Mouse (Mus musculus): ENCODE data around the gene 2410137M14Rik. TPM values are rescaled to one million over a fixed set of nuclear protein-coding genes. Genes with fewer than 3 reads are reported as not detected.

The 2410137M14Rik gene
- total and polyA plus RNA-seq, 3 experiments, result 0.40 TPM; not detected in 2

DNA sequence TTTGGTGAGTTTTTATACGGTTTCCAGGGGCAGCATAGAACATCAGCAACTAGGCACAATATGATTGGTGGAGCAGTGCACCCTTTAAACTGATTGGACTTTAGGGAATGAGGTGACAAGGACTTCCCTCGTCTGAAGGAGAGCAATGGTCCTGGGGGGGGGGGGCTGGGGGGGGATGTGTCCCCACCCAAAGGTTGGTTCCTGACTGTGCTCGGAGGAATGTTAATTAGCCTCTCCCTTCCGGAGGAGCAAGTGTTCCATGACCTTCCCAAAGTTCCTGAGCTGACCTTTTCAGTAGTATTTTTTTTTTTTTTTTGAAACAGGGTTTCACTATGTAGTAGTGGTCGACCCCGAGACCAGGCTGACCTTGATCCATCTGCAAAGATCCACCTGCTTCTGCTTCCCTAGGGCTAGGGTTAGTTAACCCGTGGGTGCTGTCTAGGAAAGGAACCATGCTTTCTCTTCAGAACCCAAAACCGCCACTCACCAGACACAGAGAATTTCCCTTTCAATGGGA lies 7.7 kb downstream of the 2410137M14Rik start:
- H3K4me1 ChIP-seq (ENCODE audit: control insufficient read depth in 1 of 2, insufficient read depth in 2 of 2), result peaks cover 0 to 9% of the 10 kb centered on the region in 2 experiments; a peak in 2 of 4 replicates
- H3K79me2 ChIP-seq (replicated peaks; ENCODE audit: control insufficient read depth, extremely low read depth, insufficient read depth, poor library complexity, severe bottlenecking), result no peaks in the 10 kb centered on the region
- no peak for DNase-seq (ENCODE audit: extremely low read depth)
- dilution Hi-C loops (cut with MboI; ENCODE audit: extremely low pct_ligation_motif_present, extremely low pct_unique_long_range_greater_than_20kb, low sequenced_read_pairs), result no loop called here
- H3K27me3 ChIP-seq (replicated peaks), result no peaks in the 10 kb centered on the region
- in situ Hi-C loops (cut with MboI; ENCODE audit: low pct_ligation_motif_present, low pct_unique_long_range_greater_than_20kb, low sequenced_read_pairs), result no loop called here
- TF ChIP-seq BHLHE40 (IDR thresholded peaks at IDR 0.05; ENCODE audit: low read depth, low read length) (no peak), RAD21 (IDR thresholded peaks at IDR 0.05; ENCODE audit: low read depth, low read length) (no peak), MYC (IDR thresholded peaks at IDR 0.05; ENCODE audit: low read depth, low read length) (no peak), ZKSCAN1 (IDR thresholded peaks at IDR 0.05; ENCODE audit: borderline replicate concordance, low read depth, low read length) (no peak), IRF4 (IDR thresholded peaks at IDR 0.05; ENCODE audit: low read depth, low read length) (no peak), POLR2AphosphoS2 (IDR thresholded peaks at IDR 0.05; ENCODE audit: low read depth, low read length) (no peak), GABPA (IDR thresholded peaks at IDR 0.05; ENCODE audit: insufficient replicate concordance, low read depth, low read length) (no peak), SMC3 (IDR thresholded peaks at IDR 0.05; ENCODE audit: low read depth, low read length) (no peak), JUN (IDR thresholded peaks at IDR 0.05; ENCODE audit: insufficient read depth, low read depth, low read length) (no peak), MAX (IDR thresholded peaks at IDR 0.05; ENCODE audit: low read length) (no peak), SIN3A (IDR thresholded peaks at IDR 0.05; ENCODE audit: low read length) (no peak), TBP (conservative IDR thresholded peaks at IDR 0.05; ENCODE audit: low read depth, low read length) (no peak), MXI1 (IDR thresholded peaks at IDR 0.05; ENCODE audit: low read depth, low read length) (no peak)
- no peak overlapping the region for H3K9ac ChIP-seq (ENCODE audit: insufficient read depth, low read depth)
- no peaks in the 10 kb centered on the region for H3K36me3 ChIP-seq (replicated peaks in 1 of 2; ENCODE audit: control insufficient read depth in 1 of 2, insufficient read depth in 1 of 2, low read length in 1 of 2)
- H3K9me3 ChIP-seq (replicated peaks; ENCODE audit: low read length), result no peaks in the 10 kb centered on the region
- no peak overlapping the region for H3K4me3 ChIP-seq (replicated peaks in 1 of 3; ENCODE audit: low read depth in 2 of 3, low read length in 2 of 3, poor library complexity in 1 of 3)
- H3K4me2 ChIP-seq (ENCODE audit: insufficient read depth, low read depth, poor library complexity, severe bottlenecking), result no peak overlapping the region
- no peak overlapping the region for H3K27ac ChIP-seq (ENCODE audit: insufficient read depth, low read depth)

DNA sequence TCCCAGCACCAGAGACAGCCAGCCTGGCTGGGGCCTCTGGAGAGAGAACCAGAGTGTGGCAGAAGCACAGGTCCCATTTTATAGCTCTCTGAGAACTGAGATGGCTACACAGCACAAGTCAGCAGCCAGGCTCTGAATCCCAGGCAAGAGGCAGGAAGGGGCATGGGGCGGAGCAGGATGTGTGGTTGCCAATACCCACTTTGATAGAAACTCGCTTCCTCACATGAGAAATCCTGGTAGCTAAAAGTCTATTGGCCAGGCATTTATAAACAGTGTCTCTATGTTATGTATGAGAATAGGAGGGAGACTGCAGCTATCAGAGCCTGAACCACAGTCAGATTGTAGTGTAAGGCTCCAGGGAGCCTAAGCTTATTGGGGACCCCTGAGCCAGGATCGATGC lies 8.2 kb downstream of the 2410137M14Rik start:
- H3K27ac ChIP-seq (ENCODE audit: insufficient read depth, low read depth), result no peak overlapping the region
- H3K9ac ChIP-seq (ENCODE audit: insufficient read depth, low read depth), result no peak overlapping the region
- in situ Hi-C loops (cut with MboI; ENCODE audit: low pct_ligation_motif_present, low pct_unique_long_range_greater_than_20kb, low sequenced_read_pairs), result no loop called here
- DNase-seq (ENCODE audit: extremely low read depth), result no peak
- no peak overlapping the region for H3K4me2 ChIP-seq (ENCODE audit: insufficient read depth, low read depth, poor library complexity, severe bottlenecking)
- no peaks in the 10 kb centered on the region for H3K27me3 ChIP-seq (replicated peaks)
- no peak overlapping the region for H3K4me3 ChIP-seq (replicated peaks in 1 of 3; ENCODE audit: low read depth in 2 of 3, low read length in 2 of 3, poor library complexity in 1 of 3)
- no peaks in the 10 kb centered on the region for H3K9me3 ChIP-seq (replicated peaks; ENCODE audit: low read length)
- no peaks in the 10 kb centered on the region for H3K79me2 ChIP-seq (replicated peaks; ENCODE audit: control insufficient read depth, extremely low read depth, insufficient read depth, poor library complexity, severe bottlenecking)
- no peak for TF ChIP-seq JUN (IDR thresholded peaks at IDR 0.05; ENCODE audit: insufficient read depth, low read depth, low read length)
- no peak for TF ChIP-seq ZC3H11A (IDR thresholded peaks at IDR 0.05; ENCODE audit: low read depth, low read length)
- no peak for TF ChIP-seq ZKSCAN1 (IDR thresholded peaks at IDR 0.05; ENCODE audit: borderline replicate concordance, low read depth, low read length)
- TF ChIP-seq MAX (IDR thresholded peaks at IDR 0.05; ENCODE audit: low read length), result no peak
- no peak for TF ChIP-seq ETS1 (conservative IDR thresholded peaks at IDR 0.05; ENCODE audit: low read depth, low read length)
- no peak for TF ChIP-seq NELFE (IDR thresholded peaks at IDR 0.05; ENCODE audit: low read depth, low read length)
- no peak for TF ChIP-seq USF1 (IDR thresholded peaks at IDR 0.05; ENCODE audit: low read depth, low read length)
- no peak for TF ChIP-seq ZNF384 (IDR thresholded peaks at IDR 0.05; ENCODE audit: low read depth, low read length)
- TF ChIP-seq MAFK (IDR thresholded peaks at IDR 0.05; ENCODE audit: insufficient replicate concordance, low read length), result no peak
- no peak for TF ChIP-seq SMC3 (IDR thresholded peaks at IDR 0.05; ENCODE audit: low read depth, low read length)
- no peak for TF ChIP-seq MXI1 (IDR thresholded peaks at IDR 0.05; ENCODE audit: low read depth, low read length)
- no peak for TF ChIP-seq BHLHE40 (IDR thresholded peaks at IDR 0.05; ENCODE audit: low read depth, low read length)
- no peak for TF ChIP-seq CHD1 (IDR thresholded peaks at IDR 0.05; ENCODE audit: low read depth, low read length)
- TF ChIP-seq ZMIZ1 (IDR thresholded peaks at IDR 0.05; ENCODE audit: low read depth, low read length), result no peak
- no peak for TF ChIP-seq TBP (conservative IDR thresholded peaks at IDR 0.05; ENCODE audit: low read depth, low read length)
- no peak for TF ChIP-seq UBTF (IDR thresholded peaks at IDR 0.05; ENCODE audit: low read depth, low read length)
- no peak for TF ChIP-seq NRF1 (IDR thresholded peaks at IDR 0.05; ENCODE audit: low read depth, low read length)
- no peak for TF ChIP-seq CTCF (conservative IDR thresholded peaks at IDR 0.05 in 1 of 2, IDR thresholded peaks at IDR 0.05 in 1 of 2; ENCODE audit: low read depth in 2 of 2, low read length in 2 of 2)
- no peak for TF ChIP-seq ELF1 (IDR thresholded peaks at IDR 0.05; ENCODE audit: low read depth, low read length)
- no peaks in the 10 kb centered on the region for H3K36me3 ChIP-seq (replicated peaks in 1 of 2; ENCODE audit: control insufficient read depth in 1 of 2, insufficient read depth in 1 of 2, low read length in 1 of 2)
- peaks cover 0 to 9% of the 10 kb centered on the region in 2 experiments; a peak in 2 of 4 replicates for H3K4me1 ChIP-seq (ENCODE audit: control insufficient read depth in 1 of 2, insufficient read depth in 2 of 2)
- dilution Hi-C loops (cut with MboI; ENCODE audit: extremely low pct_ligation_motif_present, extremely low pct_unique_long_range_greater_than_20kb, low sequenced_read_pairs), result no loop called here
